8 mouse cellular contexts compared by ENCODE assay signal in genomic region chr4:122884051-122884450, GRCm38 (mm10). TPM values are rescaled to one million over a fixed set of nuclear protein-coding genes. Genes with fewer than 3 reads are reported as not detected.
A peak's percentile ranks its signal among the peaks of the same experiment; 100 is the strongest.
DNase-seq lines count a peak whose midpoint lies in the region; ATAC-seq and TF ChIP-seq lines count a peak whose summit lies in the region.

No protein-coding gene starts in this region.

- ATAC-seq in heart, embryonic 14.5 days (ENCODE audit: insufficient number of reproducible peaks, insufficient read depth, low FRiP score, low read depth): no peak
- no peak for ATAC-seq in hindbrain, embryonic 14.5 days (ENCODE audit: low FRiP score)
- no peak for ATAC-seq in midbrain, embryonic 13.5 days
- no peak for ATAC-seq in megakaryocyte-erythroid progenitor cell, adult 5-6 weeks (replicated peaks; ENCODE audit: low FRiP score, low TSS enrichment, poor library complexity, severe bottlenecking)
- ATAC-seq in inflammation-experienced regulatory T-cells, adult 6 months: no peak

- no peaks in the 10 kb centered on the region for H3K9me3 ChIP-seq in heart, embryonic 14.5 days (ENCODE audit: control insufficient read depth, low read length)
- H3K9me3 ChIP-seq in hindbrain, embryonic 14.5 days (ENCODE audit: control insufficient read depth, low read length): no peaks in the 10 kb centered on the region
- H3K9me3 ChIP-seq in midbrain, embryonic 13.5 days: no peaks in the 10 kb centered on the region

- TF ChIP-seq POLR2A in bone marrow macrophage, adult 2 months (IDR thresholded peaks at IDR 0.05; ENCODE audit: borderline replicate concordance, low read depth, low read length): no peak

- H3K4me1 ChIP-seq in heart, embryonic 14.5 days (ENCODE audit: control insufficient read depth in 2 of 2, insufficient read depth in 2 of 2, low read length in 2 of 2): peaks cover 9 to 42% of the 10 kb centered on the region in 2 experiments
- peaks cover 33% of the 10 kb centered on the region for H3K4me1 ChIP-seq in bone marrow macrophage, adult 2 months (ENCODE audit: control insufficient read depth, insufficient read depth, low read length)
- peaks cover 20% of the 10 kb centered on the region for H3K4me1 ChIP-seq in hindbrain, embryonic 14.5 days (replicated peaks; ENCODE audit: control insufficient read depth, insufficient read depth, low read length)
- peaks cover 36% of the 10 kb centered on the region for H3K4me1 ChIP-seq in midbrain, embryonic 13.5 days (replicated peaks)

- H3K36me3 ChIP-seq in heart, embryonic 14.5 days (ENCODE audit: control insufficient read depth, insufficient read depth, low read length): no peaks in the 10 kb centered on the region; the same call in 1 of the 2 replicates
- no peaks in the 10 kb centered on the region for H3K36me3 ChIP-seq in hindbrain, embryonic 14.5 days (replicated peaks; ENCODE audit: control insufficient read depth, insufficient read depth)
- no peaks in the 10 kb centered on the region for H3K36me3 ChIP-seq in midbrain, embryonic 13.5 days

- peak overlapping the region; percentile 73 for H3K4me2 ChIP-seq in heart, embryonic 14.5 days (ENCODE audit: low read length)
- H3K4me2 ChIP-seq in hindbrain, embryonic 14.5 days (replicated peaks): peak overlapping the region; percentile 79
- H3K4me2 ChIP-seq in midbrain, embryonic 13.5 days (replicated peaks): peak overlapping the region; percentile 69

- no peak for DNase-seq in heart, postnatal 4 days
- no peak for DNase-seq in hindbrain, embryonic 14.5 days (ENCODE audit: low spot score)
- no peak for DNase-seq in spleen, adult 12 weeks (ENCODE audit: low spot score)

- H3K9ac ChIP-seq in heart, embryonic 14.5 days (ENCODE audit: low read length): peak overlapping the region; percentile 91
- H3K9ac ChIP-seq in hindbrain, embryonic 14.5 days: no peak overlapping the region
- H3K9ac ChIP-seq in midbrain, embryonic 13.5 days (replicated peaks): 0 out of 2 replicates have a peak overlapping the region, but pooled peaks have one; percentile 84

- H3K27ac ChIP-seq in heart, embryonic 14.5 days (replicated peaks in 1 of 2; ENCODE audit: control insufficient read depth in 1 of 2, insufficient read depth in 1 of 2, low read depth in 2 of 2, low read length in 2 of 2): peak overlapping the region; percentile 6 to 99; a peak in 3 of 4 replicates
- H3K27ac ChIP-seq in bone marrow macrophage, adult 2 months (ENCODE audit: insufficient read depth, low read depth, low read length): peak overlapping the region; percentile 95
- H3K27ac ChIP-seq in hindbrain, embryonic 14.5 days: no peak overlapping the region
- no peak overlapping the region for H3K27ac ChIP-seq in midbrain, embryonic 13.5 days

- WGBS in heart, embryonic 14.5 days: 34% methylated on average over 2 of the region's 2 CpGs
- 81% methylated on average over 2 of the region's 2 CpGs for WGBS in hindbrain, embryonic 14.5 days
- 85% methylated on average over 2 of the region's 2 CpGs for WGBS in midbrain, embryonic 13.5 days

- H3K27me3 ChIP-seq in heart, embryonic 14.5 days (ENCODE audit: control insufficient read depth, insufficient read depth, low read length): no peaks in the 10 kb centered on the region
- no peaks in the 10 kb centered on the region for H3K27me3 ChIP-seq in hindbrain, embryonic 14.5 days (ENCODE audit: control insufficient read depth, insufficient read depth, low read length)
- no peaks in the 10 kb centered on the region for H3K27me3 ChIP-seq in midbrain, embryonic 13.5 days

- no peak for TF ChIP-seq CTCF in bone marrow macrophage, adult 2 months (IDR thresholded peaks at IDR 0.05; ENCODE audit: low read depth, low read length)

- peak overlapping the region in 1 of 2 experiments; percentile 91; a peak in 3 of 4 replicates for H3K4me3 ChIP-seq in heart, embryonic 14.5 days (ENCODE audit: control insufficient read depth in 1 of 2, insufficient read depth in 1 of 2, low read depth in 1 of 2, low read length in 2 of 2)
- H3K4me3 ChIP-seq in bone marrow macrophage, adult 2 months (ENCODE audit: insufficient read depth, low read length): peak overlapping the region; percentile 80
- no peak overlapping the region for H3K4me3 ChIP-seq in hindbrain, embryonic 14.5 days (replicated peaks; ENCODE audit: low read length)
- peak overlapping the region; percentile 72 for H3K4me3 ChIP-seq in midbrain, embryonic 13.5 days (replicated peaks)

RNA-seq across cellular contexts. Expression of gene Cap1, which starts 1.8 kb away (rescaled TPM):
- polyA plus RNA-seq in heart, embryonic 14.5 days (2014; fragmentation: Nextera tagmentation; extraction: Ambion mirVana): 47.2 and 48.6 TPM in 2 replicates
- total RNA-seq in heart, postnatal 4 days (2021): 10 to 100 TPM; 88.9 to 90.8 TPM
- 495 and 593 TPM in 2 replicates for polyA plus RNA-seq in bone marrow macrophage, adult 2 months (2012; ENCODE audit: insufficient read depth, insufficient read length, missing spikeins)
- 71.9 and 76.7 TPM in 2 replicates for polyA plus RNA-seq in hindbrain, embryonic 14.5 days (2014; fragmentation: Nextera tagmentation; extraction: Ambion mirVana)
- 73.8 and 77.2 TPM in 2 replicates for polyA plus RNA-seq in midbrain, embryonic 13.5 days (2015; fragmentation: Nextera tagmentation; extraction: Ambion mirVana)
- 50.7 and 56.5 TPM in 2 replicates for total RNA-seq in megakaryocyte-erythroid progenitor cell, adult 5-6 weeks (2014; fragmentation: Nextera tagmentation)
- total RNA-seq in megakaryocyte-erythroid progenitor cell, adult 5-6 weeks (2017): 80.5 and 95.8 TPM in 2 replicates
- 100 to 1,000 TPM; 303 to 446 (median 377) TPM for polyA plus RNA-seq in inflammation-experienced regulatory T-cells, adult 6 months (2017; shearing (Covaris generic))

RNA-seq across cellular contexts. Expression of gene Ppt1, which starts 48.0 kb away (rescaled TPM):
- polyA plus RNA-seq in heart, embryonic 14.5 days (2014; fragmentation: Nextera tagmentation; extraction: Ambion mirVana): 69.3 and 74.3 TPM in 2 replicates
- total RNA-seq in heart, postnatal 4 days (2021): 10 to 100 TPM; 35.5 to 36.4 TPM
- polyA plus RNA-seq in bone marrow macrophage, adult 2 months (2012; ENCODE audit: insufficient read depth, insufficient read length, missing spikeins): 152 and 158 TPM in 2 replicates
- 83.7 and 84.4 TPM in 2 replicates for polyA plus RNA-seq in hindbrain, embryonic 14.5 days (2014; fragmentation: Nextera tagmentation; extraction: Ambion mirVana)
- polyA plus RNA-seq in midbrain, embryonic 13.5 days (2015; fragmentation: Nextera tagmentation; extraction: Ambion mirVana): 80.4 and 81.8 TPM in 2 replicates
- total RNA-seq in megakaryocyte-erythroid progenitor cell, adult 5-6 weeks (2014; fragmentation: Nextera tagmentation): 24.5 and 25.1 TPM in 2 replicates
- total RNA-seq in megakaryocyte-erythroid progenitor cell, adult 5-6 weeks (2017): 30.1 and 37.8 TPM in 2 replicates
- 100 to 1,000 TPM in 2 of 3 experiments, 10 to 100 TPM in 1; 88.2 to 161 (median 123) TPM for polyA plus RNA-seq in inflammation-experienced regulatory T-cells, adult 6 months (2017; shearing (Covaris generic))

Comparison
In these comparisons a context has a peak if more than half of its experiments do, and no peak if none do; other contexts are left out.
1. H3K27ac ChIP-seq: peak in heart, embryonic 14.5 days (2 of 2) and bone marrow macrophage, adult 2 months (single experiment); none in hindbrain, embryonic 14.5 days (single experiment) and midbrain, embryonic 13.5 days (single experiment).
2. Peak in every context shown above with its lines, with median percentiles within 50 percentile points of each other: H3K4me2 ChIP-seq.